Mouse (Mus musculus) forebrain, embryonic 10.5 days (tissue): ENCODE results near the gene Map3k5. TPM values are rescaled to one million over a fixed set of nuclear protein-coding genes. Genes with fewer than 3 reads are reported as not detected.

ENCODE experiments used
- DNase-seq: peaks from one replicate; pipeline ENCODE4 v3.0.0-alpha.2; 2017; ENCODE audit warnings: low spot score; ENCODE audit errors: extremely low spot score
- H3K27ac ChIP-seq: fragments of 300-500 bp; sonication (generic); 2 replicates; pipeline ENCODE4 v1.5.1; 2016; ENCODE audit warnings: mild to moderate bottlenecking
- H3K27me3 ChIP-seq: fragments of 300-500 bp; sonication (generic); 2 replicates; pipeline ENCODE4 v1.6.1; 2016; ENCODE audit warnings: mild to moderate bottlenecking; ENCODE audit not compliant: poor library complexity, severe bottlenecking
- H3K36me3 ChIP-seq: fragments of 300-500 bp; sonication (generic); replicated peaks from 2 replicates; pipeline ENCODE4 v1.6.1; 2016; ENCODE audit warnings: mild to moderate bottlenecking, moderate library complexity
- H3K4me1 ChIP-seq: fragments of 300-500 bp; sonication (generic); 2 replicates; pipeline ENCODE4 v1.6.1; 2016
- H3K4me3 ChIP-seq: fragments of 300-500 bp; sonication (generic); 2 replicates; pipeline ENCODE4 v1.5.1; 2016; ENCODE audit warnings: mild to moderate bottlenecking, moderate library complexity
- H3K9me3 ChIP-seq: fragments of 300-500 bp; sonication (generic); 2 replicates; pipeline ENCODE4 v1.6.1; 2016; ENCODE audit warnings: mild to moderate bottlenecking, moderate library complexity
- WGBS: fragments of 180-500 bp; shearing (Covaris S2); methylation state at CpG from one replicate; pipeline ENCODE4 v1.1.7; 2016; 5-methylcytosine and 5-hydroxymethylcytosine counted together
- polyA plus RNA-seq: library from polyadenylated mRNA; unstranded; fragments of >200 nt; fragmentation: Nextera tagmentation; extraction: Ambion mirVana; gene quantifications from 2 replicates; pipeline ENCODE4 v1.2.1, GENCODE M21; 2016

Map3k5 gene
- polyA plus RNA-seq, 1 experiment from 2014 or later, result 0.42 TPM

- Histone ChIP-seq H3K36me3 (no peaks in the 10 kb centered on the region), H3K27me3 (no peaks in the 10 kb centered on the region), H3K9me3 (no peaks in the 10 kb centered on the region), H3K4me1 (no peaks in the 10 kb centered on the region), H3K27ac (no peak overlapping the region), H3K4me3 (no peak overlapping the region)
- WGBS, result 97% methylated on average over 5 of the region's 5 CpGs
- no peak for DNase-seq
Observed at GRCm38 (mm10) chr10:19978662-19979199, 44.5 kb downstream of the Map3k5 start.

- no peak for DNase-seq
- Histone ChIP-seq H3K27ac (no peak overlapping the region), H3K36me3 (no peaks in the 10 kb centered on the region), H3K4me1 (peaks cover 4% of the 10 kb centered on the region), H3K27me3 (no peaks in the 10 kb centered on the region), H3K4me3 (no peak overlapping the region), H3K9me3 (no peaks in the 10 kb centered on the region)
- 85% methylated on average over 9 of the region's 9 CpGs for WGBS
Observed at GRCm38 (mm10) chr10:19987736-19988135, 53.5 kb downstream of the Map3k5 start.

- H3K27me3 ChIP-seq, result no peaks in the 10 kb centered on the region
- no peak for DNase-seq
- WGBS, result 93% methylated on average over 6 of the region's 6 CpGs
Observed at GRCm38 (mm10) chr10:19989986-19990385, 55.7 kb downstream of the Map3k5 start.

GRCm38 (mm10) chr10:19990638-19991037 is 56.4 kb downstream of the Map3k5 start:
- H3K4me1 ChIP-seq, result peaks cover 4% of the 10 kb centered on the region
- no peaks in the 10 kb centered on the region for H3K36me3 ChIP-seq
- no peaks in the 10 kb centered on the region for H3K9me3 ChIP-seq
- H3K27ac ChIP-seq, result no peak overlapping the region
- DNase-seq, result no peak
- H3K27me3 ChIP-seq, result no peaks in the 10 kb centered on the region
- 87% methylated on average over 6 of the region's 6 CpGs for WGBS
- H3K4me3 ChIP-seq, result no peak overlapping the region

More at GRCm38 (mm10) chr10:19989986-19990385, 55.7 kb downstream of the Map3k5 start:
- H3K4me3 ChIP-seq, result no peak overlapping the region
- H3K9me3 ChIP-seq, result no peaks in the 10 kb centered on the region
- H3K4me1 ChIP-seq, result peaks cover 4% of the 10 kb centered on the region
- no peaks in the 10 kb centered on the region for H3K36me3 ChIP-seq
- no peak overlapping the region for H3K27ac ChIP-seq

- WGBS, result 62% methylated on average over 3 of the region's 3 CpGs
- Histone ChIP-seq H3K27ac (no peak overlapping the region), H3K4me3 (no peak overlapping the region), H3K27me3 (no peaks in the 10 kb centered on the region), H3K4me1 (peaks cover 4% of the 10 kb centered on the region), H3K36me3 (no peaks in the 10 kb centered on the region), H3K9me3 (no peaks in the 10 kb centered on the region)
- no peak for DNase-seq
Observed at GRCm38 (mm10) chr10:19991237-19991865, 57.1 kb downstream of the Map3k5 start.

- Histone ChIP-seq H3K4me1 (peaks cover 4% of the 10 kb centered on the region), H3K27me3 (no peaks in the 10 kb centered on the region), H3K36me3 (no peaks in the 10 kb centered on the region), H3K4me3 (no peak overlapping the region), H3K27ac (no peak overlapping the region), H3K9me3 (no peaks in the 10 kb centered on the region)
- 55% methylated on average over 3 of the region's 3 CpGs for WGBS
- no peak for DNase-seq
Observed at GRCm38 (mm10) chr10:19991866-19992252, 57.6 kb downstream of the Map3k5 start.

- WGBS, result 71% methylated on average over 14 of the region's 14 CpGs
- H3K4me3 ChIP-seq, result no peak overlapping the region
- H3K9me3 ChIP-seq, result no peaks in the 10 kb centered on the region
- H3K36me3 ChIP-seq, result no peaks in the 10 kb centered on the region
- H3K27ac ChIP-seq, result no peak overlapping the region
- H3K4me1 ChIP-seq, result peaks cover 4% of the 10 kb centered on the region
- peak; percentile 12 for DNase-seq
- H3K27me3 ChIP-seq, result no peaks in the 10 kb centered on the region
Observed at GRCm38 (mm10) chr10:19994469-19995450, 60.5 kb downstream of the Map3k5 start.

GRCm38 (mm10) chr10:19996151-19996550 is 61.9 kb downstream of the Map3k5 start:
- WGBS, result 90% methylated on average over 3 of the region's 3 CpGs
- Histone ChIP-seq H3K27me3 (no peaks in the 10 kb centered on the region), H3K27ac (no peak overlapping the region), H3K9me3 (no peaks in the 10 kb centered on the region), H3K4me3 (no peak overlapping the region), H3K36me3 (no peaks in the 10 kb centered on the region), H3K4me1 (peaks cover 12% of the 10 kb centered on the region)
- DNase-seq, result no peak

- no peak overlapping the region for H3K27ac ChIP-seq
- peaks cover 29% of the 10 kb centered on the region for H3K4me1 ChIP-seq
- DNase-seq, result no peak
- no peaks in the 10 kb centered on the region for H3K27me3 ChIP-seq
- no peaks in the 10 kb centered on the region for H3K9me3 ChIP-seq
- no peak overlapping the region for H3K4me3 ChIP-seq
- 72% methylated on average over 4 of the region's 4 CpGs for WGBS
- no peaks in the 10 kb centered on the region for H3K36me3 ChIP-seq
Observed at GRCm38 (mm10) chr10:19999703-20000407, 65.6 kb downstream of the Map3k5 start.

GRCm38 (mm10) chr10:20000408-20000770 is 66.1 kb downstream of the Map3k5 start:
- no peak overlapping the region for H3K4me3 ChIP-seq
- no peak for DNase-seq
- H3K4me1 ChIP-seq, result peaks cover 29% of the 10 kb centered on the region
- H3K9me3 ChIP-seq, result no peaks in the 10 kb centered on the region
- H3K36me3 ChIP-seq, result no peaks in the 10 kb centered on the region
- 62% methylated on average over 8 of the region's 8 CpGs for WGBS
- no peaks in the 10 kb centered on the region for H3K27me3 ChIP-seq
- no peak overlapping the region for H3K27ac ChIP-seq

- Histone ChIP-seq H3K4me3 (no peak overlapping the region), H3K27ac (peak overlapping the region; percentile 56), H3K36me3 (no peaks in the 10 kb centered on the region), H3K9me3 (no peaks in the 10 kb centered on the region), H3K27me3 (no peaks in the 10 kb centered on the region), H3K4me1 (peaks cover 37% of the 10 kb centered on the region)
- DNase-seq, result no peak
- 11% methylated on average over 5 of the region's 5 CpGs for WGBS
Observed at GRCm38 (mm10) chr10:20001990-20002389, 67.7 kb downstream of the Map3k5 start.

GRCm38 (mm10) chr10:20003006-20003405 is 68.7 kb downstream of the Map3k5 start:
- Histone ChIP-seq H3K4me3 (no peak overlapping the region), H3K36me3 (no peaks in the 10 kb centered on the region), H3K27ac (0 out of 2 replicates have a peak overlapping the region, but pooled peaks have one; percentile 35), H3K27me3 (no peaks in the 10 kb centered on the region), H3K4me1 (peaks cover 37% of the 10 kb centered on the region), H3K9me3 (no peaks in the 10 kb centered on the region)
- no peak for DNase-seq
- WGBS, result 17% methylated on average over 5 of the region's 5 CpGs
